Mouse (Mus musculus): ENCODE measurements around the gene Gm8947. TPM values are rescaled to one million over a fixed set of nuclear protein-coding genes. Genes with fewer than 3 reads are reported as not detected.
"Not testable (repeated sequence)": the region's sequence is repeated elsewhere in the genome, so short reads cannot be mapped to it uniquely, and the experiment has no call there.

Gene Gm8947
- not detected in 2 replicates for polyA plus RNA-seq (2015; fragmentation: Nextera tagmentation; extraction: Ambion mirVana)

DNA sequence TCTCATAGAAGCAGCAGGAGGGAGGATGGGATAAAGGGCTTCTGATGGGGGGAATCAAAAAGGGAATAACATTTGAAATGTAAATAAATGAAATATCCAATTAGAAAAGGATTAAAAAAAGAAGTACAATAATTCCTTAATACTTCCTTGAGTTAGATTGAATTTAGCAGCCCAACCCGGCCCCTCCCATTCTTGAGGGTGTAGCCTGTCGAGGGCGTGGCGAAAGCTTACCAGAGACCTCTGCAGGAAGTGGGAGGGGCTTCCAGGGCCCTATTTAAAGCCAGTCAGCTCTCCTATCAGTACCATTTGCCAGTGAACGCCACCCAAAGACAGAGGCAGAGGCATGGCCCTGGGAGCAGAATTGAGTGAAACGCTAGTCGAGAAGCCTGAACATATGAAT is at the start of gene Gm8947:
TSS of gene Gm8947 (plus strand) at position 302 of the 400 bp plus-strand sequence.
- no CpG with 5 or more reads among the region's 7 CpGs for WGBS
- not testable (repeated sequence) for H3K4me1 ChIP-seq (ENCODE audit: control insufficient read depth, insufficient read depth, low read depth, low read length); H3K36me3 ChIP-seq (ENCODE audit: control insufficient read depth, insufficient read depth, low read length); H3K27ac ChIP-seq (ENCODE audit: low read depth, low read length); H3K4me2 ChIP-seq (ENCODE audit: low read length); H3K9ac ChIP-seq (ENCODE audit: low read depth, low read length); H3K9me3 ChIP-seq (ENCODE audit: control insufficient read depth, low read length); ATAC-seq; H3K4me3 ChIP-seq (ENCODE audit: low read length); H3K27me3 ChIP-seq (replicated peaks; ENCODE audit: control insufficient read depth, insufficient read depth, low read length)

DNA sequence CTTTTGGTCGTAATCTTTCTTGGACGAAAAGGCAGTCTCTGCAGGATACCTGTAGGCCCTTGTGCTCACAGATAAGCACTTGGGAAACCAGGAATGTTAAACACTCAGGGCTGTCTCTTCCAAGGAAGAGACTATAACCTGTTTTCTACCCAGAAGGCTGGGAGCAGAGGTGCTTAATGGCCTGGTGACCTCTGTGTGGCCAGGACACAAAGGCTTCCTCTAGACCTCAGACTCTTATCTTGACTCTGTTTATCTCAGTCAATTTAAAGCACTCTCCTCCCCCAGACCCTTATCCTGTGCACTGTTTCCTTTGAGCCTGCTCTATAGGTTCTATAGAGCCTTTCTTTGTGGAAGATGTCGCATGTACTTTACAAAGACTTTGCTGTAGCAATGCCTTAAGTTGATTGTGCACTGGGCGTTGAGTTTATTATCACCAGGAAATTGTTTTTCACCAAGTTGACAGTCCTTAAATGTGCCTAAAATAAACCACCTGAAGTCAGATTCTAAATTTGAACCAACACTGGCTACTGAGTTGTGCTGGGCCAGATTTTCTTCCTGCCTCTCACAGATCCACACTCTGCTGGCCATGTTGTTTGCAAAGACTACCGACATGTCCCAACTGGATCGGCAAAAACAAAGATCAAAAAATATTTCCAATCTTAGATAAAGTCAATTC is 47.6 kb upstream of the Gm8947 start:
- no peak for ATAC-seq
- Histone ChIP-seq H3K27ac (ENCODE audit: low read depth, low read length) (no peak overlapping the region), H3K4me2 (ENCODE audit: low read length) (no peak overlapping the region), H3K4me3 (ENCODE audit: low read length) (no peak overlapping the region), H3K4me1 (ENCODE audit: control insufficient read depth, insufficient read depth, low read depth, low read length) (no peaks in the 10 kb centered on the region), H3K9ac (ENCODE audit: low read depth, low read length) (no peak overlapping the region), H3K27me3 (replicated peaks; ENCODE audit: control insufficient read depth, insufficient read depth, low read length) (no peaks in the 10 kb centered on the region), H3K9me3 (ENCODE audit: control insufficient read depth, low read length) (no peaks in the 10 kb centered on the region), H3K36me3 (ENCODE audit: control insufficient read depth, insufficient read depth, low read length) (no peaks in the 10 kb centered on the region)
- WGBS = 87% methylated on average over 6 of the region's 6 CpGs

DNA sequence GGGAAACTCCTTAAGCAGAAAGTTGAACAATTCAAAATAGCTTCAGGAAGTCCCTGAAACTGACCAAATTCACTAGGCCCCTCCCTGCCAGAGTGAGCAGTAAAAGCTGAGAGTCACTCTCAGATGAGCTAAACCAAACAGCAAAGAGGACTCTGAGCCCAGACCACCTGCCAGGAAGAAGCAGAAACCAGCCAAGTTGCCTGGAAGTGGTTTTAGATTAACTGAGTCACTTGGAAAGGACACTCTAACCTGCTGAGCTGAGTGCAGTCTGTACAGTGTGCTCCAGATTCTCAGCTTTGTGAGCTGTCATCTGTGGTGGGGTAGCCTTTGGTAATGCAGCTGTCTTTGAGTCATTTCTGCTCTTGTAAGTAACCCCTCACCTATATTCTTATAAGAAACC is 44.4 kb upstream of the Gm8947 start:
- Histone ChIP-seq H3K36me3 (ENCODE audit: control insufficient read depth, insufficient read depth, low read length) (no peaks in the 10 kb centered on the region), H3K27ac (ENCODE audit: low read depth, low read length) (no peak overlapping the region), H3K27me3 (replicated peaks; ENCODE audit: control insufficient read depth, insufficient read depth, low read length) (no peaks in the 10 kb centered on the region), H3K4me3 (ENCODE audit: low read length) (no peak overlapping the region), H3K4me1 (ENCODE audit: control insufficient read depth, insufficient read depth, low read depth, low read length) (no peaks in the 10 kb centered on the region), H3K9ac (ENCODE audit: low read depth, low read length) (no peak overlapping the region), H3K4me2 (ENCODE audit: low read length) (no peak overlapping the region), H3K9me3 (ENCODE audit: control insufficient read depth, low read length) (no peaks in the 10 kb centered on the region)
- no peak for ATAC-seq

DNA sequence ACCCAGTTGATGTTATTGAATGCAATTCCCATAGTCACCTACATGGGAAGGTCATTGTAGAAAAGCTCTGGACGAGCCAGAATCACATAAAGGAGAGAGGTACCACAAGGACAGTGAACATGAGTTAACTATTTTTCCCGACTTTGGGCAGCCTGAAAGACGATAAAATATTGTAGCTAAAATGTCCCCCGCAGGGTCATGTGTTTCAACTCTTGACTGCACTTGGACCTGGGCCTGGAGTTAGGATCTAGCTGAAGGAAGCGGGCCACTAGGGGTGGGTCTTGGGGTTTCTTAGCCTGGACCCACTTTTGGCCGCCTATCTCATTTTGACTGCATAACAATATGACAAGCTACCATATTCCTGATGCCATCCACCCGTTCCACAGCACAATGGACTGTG is 42.0 kb upstream of the Gm8947 start:
- ATAC-seq = no peak
- Histone ChIP-seq H3K4me2 (ENCODE audit: low read length) (no peak overlapping the region), H3K4me3 (ENCODE audit: low read length) (no peak overlapping the region), H3K36me3 (ENCODE audit: control insufficient read depth, insufficient read depth, low read length) (no peaks in the 10 kb centered on the region), H3K4me1 (ENCODE audit: control insufficient read depth, insufficient read depth, low read depth, low read length) (no peaks in the 10 kb centered on the region), H3K27ac (ENCODE audit: low read depth, low read length) (no peak overlapping the region), H3K9me3 (ENCODE audit: control insufficient read depth, low read length) (no peaks in the 10 kb centered on the region), H3K27me3 (replicated peaks; ENCODE audit: control insufficient read depth, insufficient read depth, low read length) (no peaks in the 10 kb centered on the region), H3K9ac (ENCODE audit: low read depth, low read length) (no peak overlapping the region)
- WGBS = 90% methylated on average over 7 of the region's 7 CpGs

DNA sequence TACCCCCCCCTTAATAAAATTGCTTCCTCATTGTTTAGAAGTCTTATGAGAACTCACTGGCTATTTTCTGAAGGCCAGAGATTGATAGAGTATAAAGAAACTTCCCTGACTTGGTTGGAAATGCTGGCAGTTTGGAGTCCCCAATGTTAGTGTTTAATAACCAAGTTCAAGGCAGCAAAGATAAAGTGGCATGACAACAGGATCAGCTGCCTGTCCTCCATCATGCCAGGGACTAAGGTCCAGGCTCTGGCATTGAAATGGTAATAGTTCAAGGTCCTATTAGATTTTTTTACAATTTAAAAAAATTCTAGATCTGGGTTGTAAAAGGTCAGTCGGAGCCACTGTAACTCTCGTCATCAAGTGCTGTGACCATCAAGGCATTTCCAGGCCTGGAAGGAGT is 41.1 kb upstream of the Gm8947 start:
- Histone ChIP-seq H3K4me2 (ENCODE audit: low read length) (no peak overlapping the region), H3K4me3 (ENCODE audit: low read length) (no peak overlapping the region), H3K9me3 (ENCODE audit: control insufficient read depth, low read length) (no peaks in the 10 kb centered on the region), H3K27me3 (replicated peaks; ENCODE audit: control insufficient read depth, insufficient read depth, low read length) (no peaks in the 10 kb centered on the region), H3K4me1 (ENCODE audit: control insufficient read depth, insufficient read depth, low read depth, low read length) (no peaks in the 10 kb centered on the region), H3K27ac (ENCODE audit: low read depth, low read length) (no peak overlapping the region), H3K9ac (ENCODE audit: low read depth, low read length) (no peak overlapping the region), H3K36me3 (ENCODE audit: control insufficient read depth, insufficient read depth, low read length) (no peaks in the 10 kb centered on the region)
- no peak for ATAC-seq
- WGBS = 61% methylated on average over 2 of the region's 2 CpGs

DNA sequence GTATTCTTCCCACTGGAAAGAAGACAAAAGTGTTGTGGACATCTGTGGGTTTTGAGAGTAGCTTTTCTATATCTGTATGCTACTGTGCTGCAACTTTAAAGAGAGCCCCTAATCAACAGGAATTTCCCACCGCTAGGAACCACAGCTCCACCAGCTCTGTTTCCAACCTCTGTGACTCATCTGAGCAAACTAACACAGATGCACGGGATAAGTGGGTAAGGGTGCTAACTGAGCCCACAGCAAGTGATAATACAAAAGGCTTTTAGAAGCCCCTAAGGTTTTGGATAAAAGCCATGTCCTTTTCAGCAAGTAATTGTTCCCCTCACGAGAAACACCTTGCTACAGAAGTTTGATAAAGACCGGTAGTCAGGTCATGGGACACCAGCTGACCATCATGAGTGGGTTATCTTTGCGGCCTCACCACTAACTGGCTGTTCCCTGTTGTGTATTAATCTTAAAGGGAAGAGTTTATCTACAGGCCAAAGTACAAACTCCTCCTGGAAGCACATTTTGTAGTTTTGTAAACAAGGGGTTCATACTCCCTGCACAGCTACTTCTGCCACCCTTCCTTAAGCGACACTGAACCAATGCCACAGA is 39.0 kb upstream of the Gm8947 start:
- Histone ChIP-seq H3K4me1 (ENCODE audit: control insufficient read depth, insufficient read depth, low read depth, low read length) (peaks cover 3% of the 10 kb centered on the region; the same call in 1 of the 2 replicates), H3K4me3 (ENCODE audit: low read length) (no peak overlapping the region), H3K9me3 (ENCODE audit: control insufficient read depth, low read length) (no peaks in the 10 kb centered on the region), H3K27ac (ENCODE audit: low read depth, low read length) (no peak overlapping the region), H3K36me3 (ENCODE audit: control insufficient read depth, insufficient read depth, low read length) (no peaks in the 10 kb centered on the region), H3K27me3 (replicated peaks; ENCODE audit: control insufficient read depth, insufficient read depth, low read length) (no peaks in the 10 kb centered on the region), H3K9ac (ENCODE audit: low read depth, low read length) (no peak overlapping the region), H3K4me2 (ENCODE audit: low read length) (no peak overlapping the region)
- WGBS = 86% methylated on average over 6 of the region's 6 CpGs
- no peak for ATAC-seq

DNA sequence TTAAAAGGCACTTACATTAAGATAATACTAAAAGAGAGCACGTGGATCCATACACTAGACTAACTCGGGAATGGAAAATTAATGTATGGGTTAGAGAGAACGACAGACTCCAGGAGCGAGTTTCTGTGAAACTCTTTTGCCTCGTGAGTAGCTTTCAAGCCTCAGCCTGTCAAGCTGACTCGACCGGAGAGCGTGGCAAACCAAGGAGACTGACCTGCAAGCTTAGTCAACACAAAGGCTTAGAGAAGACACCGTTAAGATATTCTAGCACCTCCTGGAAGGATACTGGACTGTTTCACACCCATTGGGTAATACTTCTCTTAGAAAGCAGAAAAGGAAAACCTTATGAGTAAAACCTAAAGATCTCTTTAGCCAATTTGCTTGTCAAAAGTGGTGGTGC is 38.0 kb upstream of the Gm8947 start:
- not testable (repeated sequence) for H3K9ac ChIP-seq (ENCODE audit: low read depth, low read length); H3K4me1 ChIP-seq (ENCODE audit: control insufficient read depth, insufficient read depth, low read depth, low read length); H3K9me3 ChIP-seq (ENCODE audit: control insufficient read depth, low read length); H3K4me3 ChIP-seq (ENCODE audit: low read length); ATAC-seq; H3K4me2 ChIP-seq (ENCODE audit: low read length); H3K36me3 ChIP-seq (ENCODE audit: control insufficient read depth, insufficient read depth, low read length); H3K27me3 ChIP-seq (replicated peaks; ENCODE audit: control insufficient read depth, insufficient read depth, low read length); H3K27ac ChIP-seq (ENCODE audit: low read depth, low read length)
- 93% methylated on average over 9 of the region's 9 CpGs for WGBS

DNA sequence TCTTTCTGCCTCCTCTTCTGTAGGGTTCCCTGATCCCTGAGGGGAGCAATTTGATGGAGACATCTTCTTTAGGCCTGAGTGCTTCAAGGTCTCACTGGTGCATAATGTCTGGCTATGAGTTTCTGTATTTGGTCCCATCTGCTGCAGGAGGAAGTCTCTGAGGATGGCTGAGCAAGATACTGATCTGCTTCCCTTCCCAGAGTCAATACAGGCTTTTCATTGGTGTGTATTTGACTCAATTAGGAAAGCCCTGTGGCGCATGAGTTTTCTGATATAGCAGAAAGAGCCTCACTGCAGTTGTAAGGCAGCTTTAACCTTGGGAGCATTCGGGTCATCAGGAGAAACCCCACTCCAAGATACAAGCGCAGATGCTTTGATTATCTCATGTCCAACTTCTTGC is 36.0 kb upstream of the Gm8947 start:
- Histone ChIP-seq H3K36me3 (ENCODE audit: control insufficient read depth, insufficient read depth, low read length) (no peaks in the 10 kb centered on the region), H3K9me3 (ENCODE audit: control insufficient read depth, low read length) (no peaks in the 10 kb centered on the region), H3K9ac (ENCODE audit: low read depth, low read length) (no peak overlapping the region), H3K4me3 (ENCODE audit: low read length) (no peak overlapping the region), H3K27ac (ENCODE audit: low read depth, low read length) (no peak overlapping the region), H3K4me2 (ENCODE audit: low read length) (no peak overlapping the region), H3K27me3 (replicated peaks; ENCODE audit: control insufficient read depth, insufficient read depth, low read length) (no peaks in the 10 kb centered on the region), H3K4me1 (ENCODE audit: control insufficient read depth, insufficient read depth, low read depth, low read length) (peaks cover 3% of the 10 kb centered on the region; the same call in 1 of the 2 replicates)
- no peak for ATAC-seq
- 92% methylated on average over 3 of the region's 3 CpGs for WGBS

DNA sequence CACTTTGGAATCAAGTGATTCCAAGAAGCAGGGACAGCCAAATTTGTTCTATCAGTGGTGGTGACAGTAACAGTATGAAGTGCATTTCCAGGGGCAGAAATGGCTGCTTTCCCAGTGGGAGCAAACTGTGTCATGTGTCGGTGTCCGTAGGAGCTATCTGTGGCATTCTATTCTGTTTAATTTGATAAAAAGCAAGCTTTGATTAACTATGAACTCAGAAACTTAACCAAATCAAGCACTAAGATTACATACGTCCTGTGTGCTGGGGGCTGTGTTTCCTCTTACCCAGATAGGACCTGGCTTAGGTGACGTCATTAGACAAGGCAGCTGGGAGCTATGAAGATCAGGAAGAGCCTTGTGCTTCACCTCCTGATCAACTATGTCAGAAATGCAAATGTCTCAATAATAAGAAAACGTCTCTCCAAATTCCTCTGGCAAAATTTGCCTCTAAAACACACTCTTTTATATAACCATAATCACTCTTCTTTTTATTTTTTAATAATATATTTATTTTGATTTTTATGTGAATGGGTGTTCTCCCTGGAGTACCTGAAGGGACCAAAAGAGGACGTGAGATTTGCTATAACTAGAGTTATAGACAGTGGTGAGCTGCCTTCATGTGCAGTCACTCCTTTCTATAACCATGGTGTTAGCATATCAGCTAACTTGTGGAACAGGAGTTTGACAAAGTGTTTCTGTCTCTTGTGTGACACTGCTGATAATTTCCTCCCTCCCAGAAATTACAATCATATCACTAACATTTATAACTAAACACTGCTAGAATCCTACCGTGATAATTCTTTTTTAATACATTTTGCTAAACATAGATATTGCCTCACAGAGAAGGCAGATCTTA is 35.2 kb upstream of the Gm8947 start:
- Histone ChIP-seq H3K9me3 (ENCODE audit: control insufficient read depth, low read length) (no peaks in the 10 kb centered on the region), H3K4me3 (ENCODE audit: low read length) (no peak overlapping the region), H3K27ac (ENCODE audit: low read depth, low read length) (no peak overlapping the region), H3K27me3 (replicated peaks; ENCODE audit: control insufficient read depth, insufficient read depth, low read length) (no peaks in the 10 kb centered on the region), H3K36me3 (ENCODE audit: control insufficient read depth, insufficient read depth, low read length) (no peaks in the 10 kb centered on the region), H3K4me1 (ENCODE audit: control insufficient read depth, insufficient read depth, low read depth, low read length) (peaks cover 3% of the 10 kb centered on the region; the same call in 1 of the 2 replicates), H3K4me2 (ENCODE audit: low read length) (no peak overlapping the region), H3K9ac (ENCODE audit: low read depth, low read length) (no peak overlapping the region)
- no peak for ATAC-seq
- 83% methylated on average over 7 of the region's 7 CpGs for WGBS
